Mouse (Mus musculus): ENCODE results near the gene Mmp14. TPM values are rescaled to one million over a fixed set of nuclear protein-coding genes. Genes with fewer than 3 reads are reported as not detected.

Gene Mmp14
- total RNA-seq, 2 experiments from 2014 or later, result 26.4 to 38.4 TPM

GRCm38 (mm10) chr14:54464293-54465005 lies 33.0 kb downstream of the Mmp14 start:
- peak; percentile 43 to 60 for DNase-seq (ENCODE audit: low spot score in 2 of 2)

- DNase-seq (ENCODE audit: low spot score in 2 of 2), result no peak
Measured at GRCm38 (mm10) chr14:54471467-54471866, 40.1 kb downstream of the Mmp14 start.

- DNase-seq (ENCODE audit: low spot score in 2 of 2), result no peak
Measured at GRCm38 (mm10) chr14:54472671-54473070, 41.3 kb downstream of the Mmp14 start.

GRCm38 (mm10) chr14:54474744-54475143 lies 43.3 kb downstream of the Mmp14 start:
- no peak for DNase-seq (ENCODE audit: low spot score in 2 of 2)

GRCm38 (mm10) chr14:54475941-54476844 lies 44.8 kb downstream of the Mmp14 start, which contains the start of gene Rem2:
TSS of gene Rem2 (plus strand) at chr14:54476100.
- peak in 1 of 2 experiments; percentile 22 for DNase-seq (ENCODE audit: low spot score in 2 of 2)

GRCm38 (mm10) chr14:54477172-54477909 lies 45.9 kb downstream of the Mmp14 start:
- DNase-seq (ENCODE audit: low spot score in 2 of 2), result no peak

GRCm38 (mm10) chr14:54479451-54479920 lies 48.1 kb downstream of the Mmp14 start:
- peak; percentile 36 to 37 for DNase-seq (ENCODE audit: low spot score in 2 of 2)

- no peak for DNase-seq (ENCODE audit: low spot score in 2 of 2)
Measured at GRCm38 (mm10) chr14:54480673-54481072, 49.3 kb downstream of the Mmp14 start.

GRCm38 (mm10) chr14:54481402-54481801 lies 50.0 kb downstream of the Mmp14 start:
- no peak for DNase-seq (ENCODE audit: low spot score in 2 of 2)

- no peak for DNase-seq (ENCODE audit: low spot score in 2 of 2)
Measured at GRCm38 (mm10) chr14:54482498-54482897, 51.1 kb downstream of the Mmp14 start.

GRCm38 (mm10) chr14:54485899-54486298 lies 54.5 kb downstream of the Mmp14 start:
- DNase-seq (ENCODE audit: low spot score in 2 of 2), result no peak

GRCm38 (mm10) chr14:54487732-54488131 lies 56.3 kb downstream of the Mmp14 start:
- no peak for DNase-seq (ENCODE audit: low spot score in 2 of 2)

- DNase-seq (ENCODE audit: low spot score in 2 of 2), result no peak
Measured at GRCm38 (mm10) chr14:54488350-54488749, 56.9 kb downstream of the Mmp14 start.

GRCm38 (mm10) chr14:54492345-54493131 lies 61.1 kb downstream of the Mmp14 start:
- DNase-seq (ENCODE audit: low spot score in 2 of 2), result no peak

GRCm38 (mm10) chr14:54493236-54493635 lies 61.8 kb downstream of the Mmp14 start:
- no peak for DNase-seq (ENCODE audit: low spot score in 2 of 2)

GRCm38 (mm10) chr14:54494234-54494633 lies 62.8 kb downstream of the Mmp14 start:
- peak; percentile 66 to 70 for DNase-seq (ENCODE audit: low spot score in 2 of 2)

Data from adrenal gland, adult 18-20 months (tissue).